Mouse (Mus musculus) bone marrow, adult 2 months (tissue): ENCODE measurements around the gene Hes7. TPM values are rescaled to one million over a fixed set of nuclear protein-coding genes. Genes with fewer than 3 reads are reported as not detected.

ENCODE experiments used
- H3K27ac ChIP-seq: fragments of 200-500 bp; 2 replicates; pipeline ENCODE4 v1.5.1; 2012; ENCODE audit warnings: low read depth, mild to moderate bottlenecking, control low read depth, inconsistent platforms, low read length; ENCODE audit not compliant: control insufficient read depth, poor library complexity, insufficient read depth
- H3K4me1 ChIP-seq: fragments of 200-500 bp; 2 replicates; pipeline ENCODE4 v1.6.1; 2011; ENCODE audit warnings: low read length; ENCODE audit not compliant: control insufficient read depth, insufficient read depth
- H3K4me3 ChIP-seq: fragments of 200-500 bp; replicated peaks from 2 replicates; pipeline ENCODE3; 2011; ENCODE audit warnings: mild to moderate bottlenecking, low read depth, low read length, control low read depth; ENCODE audit not compliant: control insufficient read depth
- CTCF ChIP-seq: fragments of 200-500 bp; IDR thresholded peaks from 2 replicates; pipeline ENCODE4 v1.5.1; 2011; ENCODE audit warnings: low read length, control low read depth; ENCODE audit not compliant: control insufficient read depth, insufficient read depth
- POLR2A ChIP-seq: fragments of 200-500 bp; IDR thresholded peaks from 2 replicates; pipeline ENCODE4 v1.6.1; 2011; ENCODE audit warnings: low read depth, mild to moderate bottlenecking, control low read depth, low read length, borderline replicate concordance; ENCODE audit not compliant: control insufficient read depth
- WGBS: fragments of 180-500 bp; shearing (Covaris S2); methylation state at CpG from one replicate; pipeline ENCODE4 v1.1.7; 2018; 5-methylcytosine and 5-hydroxymethylcytosine counted together
- polyA plus RNA-seq: library from polyadenylated mRNA; stranded (reverse); fragments of >200 nt; gene quantifications from 2 replicates; pipeline ENCODE4 v1.2.4, GENCODE M21; 2011; ENCODE audit warnings: low replicate concordance; ENCODE audit not compliant: missing spikeins, insufficient read depth, insufficient read length

The Hes7 gene
- polyA plus RNA-seq, 1 experiment = 1.1 TPM

DNA sequence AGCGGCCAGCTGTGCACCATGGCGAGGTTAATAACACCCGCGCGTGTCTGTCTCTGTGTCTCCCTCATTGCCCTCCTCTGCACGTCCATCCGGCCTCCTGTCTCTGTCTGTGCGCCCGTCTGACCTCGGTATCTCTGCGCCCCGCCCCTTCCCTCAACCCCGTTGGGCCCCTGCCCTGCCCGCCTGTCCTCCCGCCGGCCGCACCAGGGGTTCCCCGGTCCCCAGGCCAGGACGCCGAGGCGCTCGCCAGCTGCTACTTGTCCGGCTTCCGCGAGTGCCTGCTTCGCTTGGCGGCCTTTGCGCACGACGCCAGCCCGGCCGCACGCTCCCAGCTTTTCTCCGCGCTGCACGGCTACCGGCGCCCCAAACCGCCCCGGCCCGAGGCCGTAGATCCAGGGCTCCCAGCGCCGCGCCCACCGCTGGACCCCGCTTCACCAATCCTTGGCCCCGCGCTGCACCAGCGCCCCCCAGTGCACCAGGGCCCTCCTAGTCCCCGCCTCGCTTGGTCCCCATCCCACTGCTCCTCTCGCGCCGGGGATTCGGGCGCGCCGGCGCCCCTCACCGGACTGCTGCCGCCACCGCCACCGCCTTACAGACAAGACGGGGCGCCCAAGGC is 2.2 kb downstream of the Hes7 start, which contains the start of gene 9130213A22Rik:
Gene 9130213A22Rik (minus strand): TSS at position 254 of the 616 bp plus-strand sequence.
- TF ChIP-seq POLR2A = peak; percentile 42; the same call in 1 of the 2 replicates
- peak; percentile 57; the same call in 1 of the 2 replicates for TF ChIP-seq CTCF
- Histone ChIP-seq H3K4me3 (peak within 1 kb of the TSS; percentile 60), H3K4me1 (peaks cover 1% of the 10 kb centered on the region; the same call in 1 of the 2 replicates), H3K27ac (peak within 1 kb of the TSS; percentile 58; the same call in 1 of the 2 replicates)
- under 1% methylated on average over 65 of the region's 66 CpGs for WGBS

- Histone ChIP-seq H3K4me3 (peak overlapping the region; percentile 60), H3K4me1 (peaks cover 1% of the 10 kb centered on the region; the same call in 1 of the 2 replicates), H3K27ac (peak overlapping the region; percentile 57)
- TF ChIP-seq POLR2A (no peak), CTCF (no peak)
- 1% methylated on average over 29 of the region's 29 CpGs for WGBS
Observed at GRCm38 (mm10) chr11:69123056-69123692, 3.0 kb downstream of the Hes7 start.

- Histone ChIP-seq H3K4me3 (peak overlapping the region; percentile 90), H3K4me1 (peaks cover 1% of the 10 kb centered on the region; the same call in 1 of the 2 replicates), H3K27ac (peak overlapping the region; percentile 57)
- under 1% methylated on average over 31 of the region's 31 CpGs for WGBS
- TF ChIP-seq POLR2A = no peak
- no peak for TF ChIP-seq CTCF
Observed at GRCm38 (mm10) chr11:69123693-69124497, 3.7 kb downstream of the Hes7 start.

DNA sequence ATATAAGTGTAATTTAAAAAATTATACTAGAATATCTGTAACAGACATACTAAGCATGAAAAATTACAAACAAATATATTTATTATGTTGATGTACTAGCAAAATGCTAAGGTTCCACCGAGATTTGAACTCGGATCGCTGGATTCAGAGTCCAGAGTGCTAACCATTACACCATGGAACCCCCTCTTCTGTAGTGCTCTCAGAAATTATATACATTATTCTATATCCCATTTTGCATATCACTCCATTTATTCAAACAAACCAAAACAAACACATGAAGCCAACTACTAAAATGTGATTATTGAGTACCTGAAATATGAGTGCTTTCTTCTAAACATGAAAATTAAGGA is 4.3 kb downstream of the Hes7 start:
- H3K27ac ChIP-seq = no peak overlapping the region
- H3K4me1 ChIP-seq = peaks cover 1% of the 10 kb centered on the region; the same call in 1 of the 2 replicates
- no peak for TF ChIP-seq CTCF
- 0% methylated on average over 3 of the region's 3 CpGs for WGBS
- H3K4me3 ChIP-seq = no peak overlapping the region

DNA sequence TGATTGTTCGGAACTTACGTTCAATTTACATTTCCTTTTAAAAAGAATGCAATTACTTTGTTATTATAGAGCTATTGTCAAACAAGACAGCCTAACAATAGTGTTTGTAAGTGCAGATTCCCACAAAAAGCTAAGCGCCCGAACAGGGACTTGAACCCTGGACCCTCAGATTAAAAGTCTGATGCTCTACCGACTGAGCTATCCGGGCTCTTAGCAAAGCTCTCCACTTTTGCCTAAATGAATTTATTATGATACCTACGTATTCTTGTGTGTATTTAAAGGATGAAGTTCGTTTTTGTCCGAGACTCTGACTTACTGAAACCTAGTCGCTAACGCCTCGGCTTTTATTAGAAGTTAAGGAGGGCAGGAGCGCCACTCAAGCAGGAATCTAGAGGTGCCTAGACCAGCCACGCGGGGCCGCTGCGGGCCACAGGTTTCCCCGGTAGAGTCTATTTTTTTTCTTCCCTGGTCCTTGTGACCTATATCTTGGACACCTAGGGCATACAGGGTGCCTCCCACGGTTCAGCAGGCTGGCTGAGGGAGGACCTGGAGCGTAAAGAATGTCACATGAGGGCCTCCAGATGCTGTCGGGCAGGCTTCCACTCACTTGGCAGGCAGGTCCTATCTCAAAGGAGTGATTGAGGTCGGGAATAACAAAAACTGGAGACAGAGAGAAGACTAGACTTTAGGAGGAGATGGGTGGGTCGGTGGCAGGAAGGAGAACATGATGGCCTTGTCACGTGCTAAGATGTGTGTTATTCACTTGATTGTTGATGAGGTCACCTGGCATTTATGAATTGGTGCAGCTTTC is 5.0 kb downstream of the Hes7 start:
- Histone ChIP-seq H3K4me1 (peaks cover 1% of the 10 kb centered on the region; the same call in 1 of the 2 replicates), H3K4me3 (peak overlapping the region; percentile 69), H3K27ac (peak overlapping the region; percentile 1; the same call in 1 of the 2 replicates)
- peak; percentile 22; the same call in 1 of the 2 replicates for TF ChIP-seq CTCF
- TF ChIP-seq POLR2A = no peak
- under 1% methylated on average over 24 of the region's 24 CpGs for WGBS

GRCm38 (mm10) chr11:69125852-69125918 is 5.5 kb downstream of the Hes7 start, which contains the start of gene Aloxe3:
Aloxe3 (plus strand) TSS chr11:69125896.
- under 1% methylated on average over 3 of the region's 3 CpGs for WGBS
- TF ChIP-seq CTCF (no peak), POLR2A (no peak)
- Histone ChIP-seq H3K27ac (peak within 1 kb of the TSS; percentile 1; the same call in 1 of the 2 replicates), H3K4me3 (peak within 1 kb of the TSS; percentile 69), H3K4me1 (peaks cover 1% of the 10 kb centered on the region; the same call in 1 of the 2 replicates)

- TF ChIP-seq POLR2A (no peak), CTCF (no peak)
- Histone ChIP-seq H3K4me3 (peak overlapping the region; percentile 69), H3K27ac (no peak overlapping the region), H3K4me1 (peaks cover 1% of the 10 kb centered on the region; the same call in 1 of the 2 replicates)
- WGBS = 6% methylated on average over 20 of the region's 20 CpGs
Observed at GRCm38 (mm10) chr11:69125919-69126705, 5.9 kb downstream of the Hes7 start.

- H3K4me3 ChIP-seq = no peak overlapping the region
- 64% methylated on average over 2 of the region's 2 CpGs for WGBS
- peaks cover 1% of the 10 kb centered on the region; the same call in 1 of the 2 replicates for H3K4me1 ChIP-seq
- no peak overlapping the region for H3K27ac ChIP-seq
- TF ChIP-seq POLR2A = no peak
- no peak for TF ChIP-seq CTCF
Observed at GRCm38 (mm10) chr11:69126706-69127095, 6.5 kb downstream of the Hes7 start.
